Mouse (Mus musculus) liver, adult 2 months (tissue): ENCODE data around the gene Exoc7. TPM values are rescaled to one million over a fixed set of nuclear protein-coding genes. Genes with fewer than 3 reads are reported as not detected.

ENCODE experiments used
- DNase-seq: peaks from one replicate; pipeline ENCODE4 v3.0.0-alpha.2; 2011; ENCODE audit warnings: low read depth, low spot score; ENCODE audit errors: extremely low read depth
- H3K27ac ChIP-seq: fragments of 200-500 bp; replicated peaks from 2 replicates; pipeline ENCODE4 v1.5.1; 2012; ENCODE audit warnings: low read depth, mild to moderate bottlenecking, control low read depth, inconsistent platforms, low read length; ENCODE audit not compliant: insufficient read depth
- H3K27me3 ChIP-seq: fragments of 200-500 bp; 2 replicates; pipeline ENCODE4 v1.6.1; 2012; ENCODE audit warnings: mild to moderate bottlenecking, moderate library complexity, low read length, inconsistent platforms; ENCODE audit not compliant: control insufficient read depth, insufficient read depth
- H3K36me3 ChIP-seq: fragments of 200-500 bp; 2 replicates; pipeline ENCODE4 v1.6.1; 2012; ENCODE audit warnings: low read length, inconsistent platforms; ENCODE audit not compliant: control insufficient read depth, insufficient read depth
- H3K4me1 ChIP-seq: fragments of 200-500 bp; 2 replicates; pipeline ENCODE4 v1.6.1; 2011; ENCODE audit warnings: low read length; ENCODE audit not compliant: control insufficient read depth, insufficient read depth
- H3K4me3 ChIP-seq: fragments of 200-500 bp; 2 replicates; pipeline ENCODE4 v1.5.1; 2011; ENCODE audit warnings: low read depth, mild to moderate bottlenecking, control low read depth, low read length, moderate library complexity; ENCODE audit not compliant: insufficient read depth
- H3K79me2 ChIP-seq: fragments of 200-500 bp; 2 replicates; pipeline ENCODE4 v1.6.1; 2012; ENCODE audit warnings: inconsistent platforms, mild to moderate bottlenecking, low read length, moderate library complexity; ENCODE audit not compliant: control insufficient read depth, insufficient read depth
- H3K9ac ChIP-seq: fragments of 200-500 bp; 2 replicates; pipeline ENCODE4 v1.6.1; 2012; ENCODE audit warnings: low read depth, mild to moderate bottlenecking, control low read depth, inconsistent platforms, low read length
- CTCF ChIP-seq: fragments of 200-500 bp; IDR thresholded peaks from 2 replicates; pipeline ENCODE4 v1.5.1; 2011; ENCODE audit warnings: low read depth, low read length, control low read depth
- POLR2A ChIP-seq: fragments of 200-500 bp; IDR thresholded peaks from 2 replicates; pipeline ENCODE4 v1.6.1; 2011; ENCODE audit warnings: low read length, control low read depth; ENCODE audit not compliant: insufficient read depth; ENCODE audit errors: extremely low read depth
- WGBS: fragments of 180-500 bp; shearing (Covaris S2); methylation state at CpG from one replicate; pipeline ENCODE4 v1.1.7; 2018; 5-methylcytosine and 5-hydroxymethylcytosine counted together
- polyA plus RNA-seq: library from polyadenylated mRNA; depleted of rRNA; stranded (reverse); fragments of >200 nt; gene quantifications from 2 replicates; pipeline ENCODE4 v1.2.3, GENCODE M21; 2012
- total RNA-seq: library from RNA; depleted of rRNA; stranded (reverse); fragments of >200 nt; gene quantifications from 2 replicates; pipeline ENCODE4 v1.2.3, GENCODE M21; 2014

Exoc7 gene
- total and polyA plus RNA-seq, 2 experiments: 15.9 to 19.5 TPM

DNA sequence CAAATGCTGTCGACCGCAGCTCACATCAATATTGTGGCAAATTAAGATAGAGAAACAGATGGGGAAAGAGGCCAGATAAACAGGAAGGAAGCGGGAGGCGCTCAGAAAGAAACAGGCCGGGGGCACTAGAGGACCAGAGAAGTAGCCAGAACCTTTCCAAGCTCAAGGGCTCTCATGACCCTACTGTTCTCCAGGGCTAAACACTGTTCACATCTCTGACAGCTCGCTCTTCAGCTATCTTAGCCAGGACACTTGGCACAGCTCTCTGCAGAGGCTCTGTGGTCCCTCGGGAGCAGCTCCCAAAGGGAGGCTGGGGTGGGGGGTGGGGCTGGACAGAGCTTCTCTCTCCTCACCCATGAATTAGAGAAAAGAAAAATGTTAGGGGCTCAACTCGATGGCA is 16.5 kb downstream of the Exoc7 start:
- TF ChIP-seq POLR2A (no peak), CTCF (no peak)
- Histone ChIP-seq H3K79me2 (no peaks in the 10 kb centered on the region), H3K4me1 (no peaks in the 10 kb centered on the region), H3K9ac (no peak overlapping the region), H3K4me3 (no peak overlapping the region), H3K27me3 (no peaks in the 10 kb centered on the region), H3K27ac (no peak overlapping the region), H3K36me3 (peaks cover 2% of the 10 kb centered on the region; the same call in 1 of the 2 replicates)
- 73% methylated on average over 8 of the region's 8 CpGs for WGBS
- DNase-seq: no peak

DNA sequence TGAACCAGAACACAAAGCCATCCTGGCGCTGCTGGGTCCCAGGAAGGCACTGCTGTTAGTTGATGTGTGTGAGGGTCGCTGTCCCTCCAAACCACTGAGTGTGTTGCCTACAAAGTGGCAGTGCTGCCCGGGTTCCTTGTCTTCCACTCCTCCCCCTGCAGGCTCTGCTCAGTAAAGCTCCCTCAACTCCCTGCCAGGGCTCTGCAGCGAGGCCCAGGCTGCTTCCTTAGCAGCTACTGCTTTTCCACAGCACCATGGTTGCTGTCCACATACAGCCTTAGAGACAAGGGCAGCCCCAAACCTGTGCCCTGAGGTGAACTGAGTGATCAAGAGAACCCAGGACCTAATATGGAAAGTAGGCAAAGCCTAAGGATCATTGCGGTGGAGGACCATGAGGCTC is 19.7 kb downstream of the Exoc7 start:
- 76% methylated on average over 5 of the region's 5 CpGs for WGBS
- H3K27me3 ChIP-seq: peaks cover 5% of the 10 kb centered on the region
- no peak overlapping the region for H3K9ac ChIP-seq
- no peak for TF ChIP-seq CTCF
- no peak for TF ChIP-seq POLR2A
- no peaks in the 10 kb centered on the region for H3K79me2 ChIP-seq
- peaks cover 2% of the 10 kb centered on the region; the same call in 1 of the 2 replicates for H3K36me3 ChIP-seq
- no peaks in the 10 kb centered on the region for H3K4me1 ChIP-seq
- H3K4me3 ChIP-seq: no peak overlapping the region
- DNase-seq: no peak
- no peak overlapping the region for H3K27ac ChIP-seq

DNA sequence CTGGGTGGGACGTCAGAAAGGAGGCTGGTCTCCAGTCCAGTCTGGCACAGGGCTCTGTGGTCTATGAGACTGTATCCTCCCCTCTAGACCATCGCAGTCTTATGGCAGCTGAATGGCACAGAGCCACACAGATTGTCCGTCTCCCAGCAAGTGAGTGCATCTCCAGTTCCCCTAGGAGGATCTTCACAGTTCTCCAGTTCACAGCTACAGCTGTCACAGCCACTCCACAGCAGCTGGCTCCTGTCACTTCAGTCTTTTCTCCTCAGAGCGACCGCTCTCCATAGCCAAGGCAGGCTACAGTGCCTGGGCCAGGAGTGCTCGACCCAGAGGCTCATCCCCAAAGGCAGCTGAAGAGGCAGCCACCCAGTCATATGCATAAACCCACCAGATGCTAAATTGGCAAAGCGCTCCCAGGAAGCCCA is 21.3 kb downstream of the Exoc7 start:
- Histone ChIP-seq H3K4me3 (no peak overlapping the region), H3K79me2 (no peaks in the 10 kb centered on the region), H3K27ac (no peak overlapping the region), H3K4me1 (no peaks in the 10 kb centered on the region), H3K27me3 (peaks cover 13% of the 10 kb centered on the region), H3K9ac (no peak overlapping the region), H3K36me3 (no peaks in the 10 kb centered on the region; the same call in 1 of the 2 replicates)
- 75% methylated on average over 7 of the region's 7 CpGs for WGBS
- TF ChIP-seq POLR2A: no peak
- no peak for TF ChIP-seq CTCF
- DNase-seq: no peak

DNA sequence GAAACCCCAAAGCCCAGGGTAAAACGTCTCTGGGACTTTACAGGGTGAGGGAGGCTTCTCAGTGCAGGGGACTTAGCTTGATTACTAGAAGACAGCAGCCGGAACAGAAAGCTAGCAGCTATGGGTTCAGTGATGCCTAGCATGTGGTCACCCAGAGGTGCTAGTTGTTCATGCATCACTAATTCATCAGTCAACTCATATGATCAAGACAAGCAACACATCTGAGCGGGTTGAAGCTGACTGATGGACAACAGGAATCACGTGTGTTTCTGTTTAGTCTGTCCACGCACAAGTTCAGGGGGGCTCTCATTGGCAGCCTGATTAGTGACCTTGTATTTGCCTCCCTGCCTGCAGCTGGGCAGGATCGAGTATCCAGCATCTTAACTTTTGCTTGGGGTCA is 23.1 kb downstream of the Exoc7 start:
- TF ChIP-seq POLR2A: no peak
- no peak for TF ChIP-seq CTCF
- no peaks in the 10 kb centered on the region for H3K4me1 ChIP-seq
- no peak overlapping the region for H3K27ac ChIP-seq
- no peak overlapping the region for H3K9ac ChIP-seq
- H3K4me3 ChIP-seq: no peak overlapping the region
- no peaks in the 10 kb centered on the region for H3K79me2 ChIP-seq
- peaks cover 13% of the 10 kb centered on the region for H3K27me3 ChIP-seq
- WGBS: 43% methylated on average over 6 of the region's 6 CpGs
- H3K36me3 ChIP-seq: no peaks in the 10 kb centered on the region; the same call in 1 of the 2 replicates
- DNase-seq: no peak

GRCm38 (mm10) chr11:116282912-116283521 is 24.0 kb downstream of the Exoc7 start:
- Histone ChIP-seq H3K79me2 (no peaks in the 10 kb centered on the region), H3K4me3 (no peak overlapping the region), H3K27ac (no peak overlapping the region), H3K4me1 (no peaks in the 10 kb centered on the region), H3K36me3 (no peaks in the 10 kb centered on the region), H3K27me3 (peaks cover 13% of the 10 kb centered on the region), H3K9ac (no peak overlapping the region)
- TF ChIP-seq CTCF (no peak), POLR2A (no peak)
- no peak for DNase-seq
- WGBS: 11% methylated on average over 48 of the region's 48 CpGs

GRCm38 (mm10) chr11:116282089-116282488 is 24.9 kb downstream of the Exoc7 start:
- Histone ChIP-seq H3K27me3 (peaks cover 13% of the 10 kb centered on the region), H3K4me3 (no peak overlapping the region)

More at GRCm38 (mm10) chr11:116282089-116282488, 24.9 kb downstream of the Exoc7 start:
- no peaks in the 10 kb centered on the region for H3K36me3 ChIP-seq
- 5% methylated on average over 11 of the region's 11 CpGs for WGBS
- no peaks in the 10 kb centered on the region for H3K4me1 ChIP-seq
- no peak overlapping the region for H3K9ac ChIP-seq
- no peak for DNase-seq
- no peak overlapping the region for H3K27ac ChIP-seq
- TF ChIP-seq POLR2A (no peak), CTCF (no peak)
- no peaks in the 10 kb centered on the region for H3K79me2 ChIP-seq
